Mouse (Mus musculus) right cerebral cortex, postnatal 4 days (tissue): ENCODE measurements around the gene Sult2a6.

Source experiments
- DNase-seq: peaks from one replicate; pipeline ENCODE4 v3.0.0-alpha.2; 2022

Sult2a6 gene

GRCm38 (mm10) chr7:14254770-14255169, at the start of gene Sult2a6:
TSS of gene Sult2a6 (minus strand) at chr7:14254870.
- DNase-seq: no peak

DNA sequence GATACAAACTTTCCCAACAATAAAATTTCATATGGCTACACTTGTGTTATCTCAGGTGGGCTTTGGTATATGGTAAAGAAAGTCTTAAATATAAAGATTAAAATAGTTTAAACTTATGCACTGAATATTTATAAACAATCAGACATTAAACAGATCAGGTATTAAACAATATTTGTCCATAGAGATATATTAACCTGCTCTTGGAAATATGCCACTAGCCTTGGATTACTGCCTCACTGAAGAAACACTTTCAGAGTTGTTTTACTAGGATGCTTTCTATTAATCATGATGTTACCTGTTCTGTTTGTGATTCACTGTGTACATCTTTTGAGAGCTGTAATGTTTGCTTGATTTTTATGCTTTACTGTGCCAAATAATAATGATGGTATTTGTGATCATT, 39.4 kb downstream of the Sult2a6 start:
- no peak for DNase-seq

DNA sequence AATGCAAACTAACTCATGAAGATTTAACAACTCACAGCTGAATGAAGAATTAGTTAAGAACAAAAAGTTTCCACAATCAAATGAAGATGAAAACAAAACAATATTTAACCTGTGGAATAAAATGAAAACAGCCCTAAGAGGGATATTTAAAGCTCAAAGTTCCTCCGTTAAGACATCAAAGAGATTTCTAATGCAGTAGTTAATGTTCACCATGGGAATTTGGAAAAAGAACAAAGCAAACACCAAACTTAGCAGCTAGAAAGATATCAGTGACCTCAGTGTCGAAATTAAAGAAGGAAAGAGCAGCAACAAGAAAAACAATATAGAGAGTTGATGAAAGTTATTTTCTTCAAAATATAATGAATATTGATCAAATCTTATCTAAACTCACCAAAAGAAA, 51.3 kb downstream of the Sult2a6 start:
- DNase-seq: no peak

DNA sequence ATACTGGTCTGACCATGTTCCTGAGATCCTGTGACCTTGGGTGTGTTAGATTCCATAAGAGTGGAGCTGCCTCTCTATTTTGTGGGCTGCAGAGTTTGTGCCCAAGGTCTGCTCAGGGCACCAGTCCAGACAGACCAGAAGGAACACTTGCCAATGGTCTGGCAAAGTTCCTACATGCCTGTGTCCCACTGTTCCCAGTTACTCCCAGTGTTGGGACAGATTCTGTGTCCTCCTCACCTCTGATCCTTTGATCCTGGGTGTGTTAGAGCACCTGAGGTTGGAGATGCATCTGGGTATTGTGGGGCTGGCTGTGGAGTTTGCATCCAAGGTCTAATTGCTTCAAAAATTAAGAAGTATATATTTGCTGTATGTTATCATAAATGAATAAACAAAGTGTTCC, 52.2 kb downstream of the Sult2a6 start:
- no peak for DNase-seq
